8 mouse cellular contexts compared by ENCODE assay signal in genomic region chr1:133661203-133661933, GRCm38 (mm10). TPM values are rescaled to one million over a fixed set of nuclear protein-coding genes. Genes with fewer than 3 reads are reported as not detected.
DNase-seq lines count a peak whose midpoint lies in the region; ATAC-seq and TF ChIP-seq lines count a peak whose summit lies in the region.

Gene Gm38394 (minus strand): TSS chr1:133661318.

- H3K27me3 ChIP-seq in hindbrain, embryonic 10.5 days (ENCODE audit: insufficient read depth, poor library complexity, severe bottlenecking) = no peaks in the 10 kb centered on the region
- H3K27me3 ChIP-seq in lung, postnatal 0 days (replicated peaks; ENCODE audit: insufficient read depth, low read length) = no peaks in the 10 kb centered on the region

- WGBS in hindbrain, embryonic 10.5 days = 3% methylated on average over 26 of the region's 26 CpGs
- 2% methylated on average over 26 of the region's 26 CpGs for WGBS in lung, postnatal 0 days

- DNase-seq in MN1 (ENCODE audit: low spot score) = peak; percentile 97
- DNase-seq in cerebellum, adult 9-10 months = peak; percentile 95
- DNase-seq in hindbrain, embryonic 10.5 days (ENCODE audit: low spot score) = peak; percentile 94
- DNase-seq in layer of hippocampus, adult 9-11 months = peak; percentile 95
- peak; percentile 98 for DNase-seq in lung, postnatal 0 days (ENCODE audit: low spot score)
- DNase-seq in ovary, postnatal 14 days (ENCODE audit: low spot score) = peak; percentile 78
- peak; percentile 92 for DNase-seq in thymus, postnatal 14 days

- H3K36me3 ChIP-seq in hindbrain, embryonic 10.5 days = peaks cover 34% of the 10 kb centered on the region
- H3K36me3 ChIP-seq in lung, postnatal 0 days (ENCODE audit: insufficient read depth, low read length) = no peaks in the 10 kb centered on the region

- no peak for TF ChIP-seq CTCF in lung, postnatal 0 days (IDR thresholded peaks at IDR 0.05)

- ATAC-seq in frontal cortex, adult (ENCODE audit: low TSS enrichment) = peak; percentile 92
- ATAC-seq in lung, postnatal 0 days = peak; percentile 98

- peak within 1 kb of the TSS; percentile 87 for H3K9ac ChIP-seq in lung, postnatal 0 days (replicated peaks; ENCODE audit: low read depth)

- peak; percentile 60 for TF ChIP-seq EP300 in lung, postnatal 0 days (IDR thresholded peaks at IDR 0.05)

- peaks cover 37% of the 10 kb centered on the region for H3K4me1 ChIP-seq in hindbrain, embryonic 10.5 days (replicated peaks)
- H3K4me1 ChIP-seq in lung, postnatal 0 days (ENCODE audit: insufficient read depth, low read depth, low read length) = peaks cover 7% of the 10 kb centered on the region; the same call in 1 of the 2 replicates

- peak within 1 kb of the TSS; percentile 97 for H3K27ac ChIP-seq in hindbrain, embryonic 10.5 days
- peak within 1 kb of the TSS; percentile 95 for H3K27ac ChIP-seq in lung, postnatal 0 days (ENCODE audit: low read length)

- peak within 1 kb of the TSS; percentile 90 for H3K4me3 ChIP-seq in hindbrain, embryonic 10.5 days
- H3K4me3 ChIP-seq in lung, postnatal 0 days (ENCODE audit: low read depth, low read length) = peak within 1 kb of the TSS; percentile 78

- no peaks in the 10 kb centered on the region for H3K9me3 ChIP-seq in hindbrain, embryonic 10.5 days
- no peaks in the 10 kb centered on the region for H3K9me3 ChIP-seq in lung, postnatal 0 days (ENCODE audit: low read length)

- H3K4me2 ChIP-seq in lung, postnatal 0 days (replicated peaks; ENCODE audit: low read depth, low read length) = peak within 1 kb of the TSS; percentile 78

RNA-seq across cellular contexts. Expression of gene Gm38394, which starts in this region (rescaled TPM):
- 3.9 and 4.7 TPM in 2 replicates for polyA plus RNA-seq in hindbrain, embryonic 10.5 days (2016; fragmentation: Nextera tagmentation; extraction: Ambion mirVana)
- polyA plus RNA-seq in lung, postnatal 0 days (2015; fragmentation: Nextera tagmentation; extraction: Ambion mirVana) = 3.8 and 4.0 TPM in 2 replicates

Comparison
In these comparisons a context has a peak if more than half of its experiments do, and no peak if none do; other contexts are left out.
1. Peak in every context shown above with its lines: DNase-seq, ATAC-seq, H3K4me3 ChIP-seq and H3K27ac ChIP-seq.